Mouse (Mus musculus) kidney, embryonic 16.5 days (tissue): ENCODE measurements around the gene Pitpnc1. TPM values are rescaled to one million over a fixed set of nuclear protein-coding genes. Genes with fewer than 3 reads are reported as not detected.

Source experiments
- ATAC-seq: fragments of 200-750 bp; cut with Nextera tagmentation; 2 replicates; pipeline ENCODE4 v1.8.0; 2017; ENCODE audit warnings: moderate TSS enrichment; ENCODE audit not compliant: low FRiP score, low TSS enrichment
- H3K27ac ChIP-seq: fragments of 300-500 bp; sonication (generic); 2 replicates; pipeline ENCODE4 v1.5.1; 2014; ENCODE audit warnings: low read length
- H3K27me3 ChIP-seq: fragments of 300-500 bp; sonication (generic); 2 replicates; pipeline ENCODE4 v1.6.1; 2014; ENCODE audit warnings: low read length, control low read depth, mixed read lengths; ENCODE audit not compliant: insufficient read depth
- H3K36me3 ChIP-seq: fragments of 300-500 bp; sonication (generic); 2 replicates; pipeline ENCODE4 v1.6.1; 2014; ENCODE audit warnings: low read length, control low read depth, mixed read lengths; ENCODE audit not compliant: insufficient read depth
- H3K4me1 ChIP-seq: fragments of 300-500 bp; sonication (generic); 2 replicates; pipeline ENCODE4 v1.6.1; 2014; ENCODE audit warnings: low read length, control low read depth, mixed read lengths; ENCODE audit not compliant: insufficient read depth
- H3K4me2 ChIP-seq: fragments of 300-500 bp; sonication (generic); replicated peaks from 2 replicates; pipeline ENCODE4 v1.6.1; 2014; ENCODE audit warnings: low read depth, low read length
- H3K4me3 ChIP-seq: fragments of 300-500 bp; sonication (generic); 2 replicates; pipeline ENCODE4 v1.5.1; 2014; ENCODE audit warnings: mild to moderate bottlenecking, low read length
- H3K9ac ChIP-seq: fragments of 300-500 bp; sonication (generic); replicated peaks from 2 replicates; pipeline ENCODE4 v1.6.1; 2014; ENCODE audit warnings: low read length
- H3K9me3 ChIP-seq: fragments of 300-500 bp; sonication (generic); 2 replicates; pipeline ENCODE4 v1.6.1; 2016; ENCODE audit warnings: low read length, control low read depth
- WGBS: fragments of 180-500 bp; shearing (Covaris S2); extraction: QIAGEN DNeasy Blood & Tissue Kit; methylation state at CpG from one replicate; pipeline ENCODE4 v1.1.7; 2014; 5-methylcytosine and 5-hydroxymethylcytosine counted together
- polyA plus RNA-seq: library from polyadenylated mRNA; unstranded; fragments of >200 nt; fragmentation: Nextera tagmentation; extraction: Ambion mirVana; gene quantifications from 2 replicates; pipeline ENCODE4 v1.2.1, GENCODE M21; 2015

Gene Pitpnc1
- polyA plus RNA-seq, 1 experiment from 2014 or later = 21.5 TPM

DNA sequence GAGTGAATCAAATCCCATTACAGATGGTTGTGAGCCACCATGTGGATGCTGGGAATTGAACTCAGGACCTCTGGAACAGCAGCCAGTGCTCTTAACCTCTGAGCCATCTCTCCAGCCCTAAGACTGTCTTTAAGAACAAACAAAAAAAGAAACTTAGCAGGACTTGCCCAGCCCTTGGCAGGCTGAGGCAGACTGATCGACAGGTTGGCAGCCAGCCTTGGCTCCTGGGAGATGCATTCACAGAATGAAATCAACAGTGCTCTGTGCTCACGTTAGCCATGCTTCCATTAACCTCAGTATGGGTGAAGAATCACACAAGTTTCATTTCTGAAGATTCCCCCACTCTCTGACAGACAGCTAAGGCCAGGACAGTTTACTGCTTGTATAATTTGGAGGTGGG, 280.1 kb downstream of the Pitpnc1 start:
- H3K36me3 ChIP-seq = peaks cover 5% of the 10 kb centered on the region
- no peak overlapping the region for H3K4me3 ChIP-seq
- ATAC-seq = no peak
- 81% methylated on average over 2 of the region's 2 CpGs for WGBS
- H3K4me2 ChIP-seq = no peak overlapping the region
- no peak overlapping the region for H3K27ac ChIP-seq
- no peaks in the 10 kb centered on the region for H3K27me3 ChIP-seq
- no peaks in the 10 kb centered on the region for H3K9me3 ChIP-seq
- peaks cover 6% of the 10 kb centered on the region for H3K4me1 ChIP-seq
- no peak overlapping the region for H3K9ac ChIP-seq

DNA sequence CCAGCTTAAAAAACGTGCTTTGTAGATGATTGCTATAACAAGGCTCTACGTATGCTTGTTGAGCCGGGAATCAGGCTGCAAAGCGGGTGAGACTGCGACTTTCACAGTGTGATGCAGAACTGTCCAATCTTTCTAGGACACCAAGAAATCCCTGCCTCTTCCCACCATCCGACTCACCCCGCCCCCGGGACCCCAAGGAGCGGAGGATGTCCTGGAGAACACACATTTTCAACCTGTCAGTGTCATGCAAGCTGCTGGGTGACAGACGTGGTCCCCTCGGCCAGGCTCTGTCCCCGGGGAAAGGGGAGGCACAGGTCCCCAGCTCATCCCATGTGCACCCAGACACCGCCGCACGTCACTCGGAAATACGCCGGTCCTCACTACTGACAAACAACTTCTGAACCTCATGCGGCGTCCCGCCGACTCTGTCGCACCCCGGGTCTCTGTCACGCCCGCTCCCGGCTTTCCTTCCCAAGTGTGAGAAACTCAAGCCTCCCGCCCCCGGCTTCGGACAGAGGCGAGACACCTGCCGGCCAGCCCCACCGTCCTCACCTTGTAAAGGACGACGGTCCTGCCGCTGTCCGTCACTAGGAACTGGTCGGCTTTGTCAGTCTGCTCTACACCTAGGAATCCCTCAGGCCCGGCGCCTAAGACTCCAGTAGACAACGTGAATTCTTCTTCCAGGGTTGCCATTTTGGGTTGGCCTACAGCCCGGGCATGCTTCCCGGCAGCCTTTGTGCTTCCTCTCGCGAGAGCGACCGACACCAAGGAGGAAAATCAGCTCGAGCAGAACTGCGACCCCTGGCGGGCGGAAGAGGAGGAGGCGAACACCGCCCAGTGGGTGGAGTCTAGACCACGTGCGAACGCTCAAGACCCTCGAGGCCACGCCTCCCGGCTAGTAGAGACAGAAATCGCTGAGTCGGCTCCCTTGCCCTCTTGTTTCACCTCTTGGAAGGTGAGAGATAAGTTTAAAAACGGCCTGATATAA, 281.6 kb downstream of the Pitpnc1 start, which contains the start of gene Nol11:
Gene Nol11 (minus strand): TSS at position 817 of the 988 bp plus-strand sequence.
- Histone ChIP-seq H3K27me3 (no peaks in the 10 kb centered on the region), H3K4me2 (peak within 1 kb of the TSS; percentile 68), H3K27ac (peak within 1 kb of the TSS; percentile 73), H3K36me3 (peaks cover 18% of the 10 kb centered on the region), H3K4me1 (peaks cover 6% of the 10 kb centered on the region), H3K4me3 (peak within 1 kb of the TSS; percentile 96), H3K9me3 (no peaks in the 10 kb centered on the region), H3K9ac (peak within 1 kb of the TSS; percentile 93)
- peak; percentile 96 for ATAC-seq
- WGBS = under 1% methylated on average over 62 of the region's 62 CpGs

DNA sequence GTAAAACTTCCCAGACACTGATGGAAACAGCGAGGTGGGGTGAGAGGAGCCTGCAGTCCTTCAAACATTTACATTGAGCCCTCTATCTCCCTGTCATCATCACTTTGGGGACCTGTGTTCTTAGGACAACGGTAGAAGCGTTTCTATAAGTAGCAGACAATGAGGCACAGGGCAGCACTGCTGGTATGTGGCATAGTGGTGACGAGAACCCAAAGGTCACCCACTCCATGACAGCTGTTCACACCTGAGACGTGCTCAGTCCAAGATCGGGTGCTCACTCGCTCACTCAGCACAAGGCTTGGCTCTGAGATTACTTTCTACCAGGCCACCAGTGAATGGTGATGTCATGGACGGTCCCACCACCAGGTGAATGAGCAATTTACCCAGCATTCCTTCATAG, 286.7 kb downstream of the Pitpnc1 start:
- Histone ChIP-seq H3K4me1 (peaks cover 6% of the 10 kb centered on the region), H3K9ac (no peak overlapping the region), H3K36me3 (peaks cover 54% of the 10 kb centered on the region), H3K4me2 (no peak overlapping the region), H3K27me3 (no peaks in the 10 kb centered on the region), H3K9me3 (no peaks in the 10 kb centered on the region), H3K27ac (no peak overlapping the region), H3K4me3 (no peak overlapping the region)
- WGBS = 86% methylated on average over 8 of the region's 8 CpGs
- no peak for ATAC-seq

DNA sequence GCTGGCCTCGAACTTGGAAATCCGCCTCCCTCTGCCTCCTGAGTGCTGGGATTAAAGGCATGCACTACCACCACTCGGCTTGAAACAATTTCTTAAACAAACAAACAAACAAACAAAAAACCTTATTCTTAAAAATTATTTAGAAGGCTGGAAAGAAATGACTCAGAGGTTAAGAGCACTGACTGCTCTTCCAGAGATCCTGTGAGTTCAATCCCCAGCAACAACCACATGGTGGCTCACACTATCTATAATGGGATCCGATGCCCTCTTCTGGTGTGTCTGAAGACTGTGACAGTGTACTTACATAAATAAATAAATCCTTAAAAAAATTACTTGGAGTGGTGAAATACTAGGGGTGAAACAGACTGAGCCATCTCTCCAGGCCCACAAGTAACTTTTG, 309.3 kb downstream of the Pitpnc1 start:
- 83% methylated on average over 4 of the region's 4 CpGs for WGBS
- no peaks in the 10 kb centered on the region for H3K4me1 ChIP-seq
- H3K9me3 ChIP-seq = 0 out of 2 replicates have a peak, but pooled peaks cover 3% of the 10 kb centered on the region
- no peak overlapping the region for H3K4me2 ChIP-seq
- H3K36me3 ChIP-seq = peaks cover 8% of the 10 kb centered on the region
- no peaks in the 10 kb centered on the region for H3K27me3 ChIP-seq
- H3K27ac ChIP-seq = no peak overlapping the region
- no peak for ATAC-seq
- no peak overlapping the region for H3K4me3 ChIP-seq
- no peak overlapping the region for H3K9ac ChIP-seq

DNA sequence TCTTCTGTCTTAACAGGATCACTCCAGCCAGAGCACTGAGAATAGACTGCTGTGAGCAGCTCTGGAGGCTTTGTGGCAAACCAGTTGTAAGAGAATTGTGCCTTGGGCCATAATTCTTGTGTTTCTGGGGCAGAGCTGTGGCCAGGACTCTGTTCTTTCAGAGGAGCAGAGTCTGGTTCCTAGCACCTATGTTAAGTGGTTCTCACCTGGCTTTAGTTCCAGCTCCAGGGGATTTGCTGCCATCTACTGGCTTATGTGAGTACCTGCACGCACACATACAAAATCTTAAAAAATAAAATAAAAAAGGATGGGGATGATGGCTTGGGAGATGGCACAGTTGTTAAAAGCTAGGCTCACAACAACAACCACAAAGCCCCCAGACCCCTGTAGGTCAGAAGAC, 311.5 kb downstream of the Pitpnc1 start:
- no peak for ATAC-seq

More for the DNA sequence above, 311.5 kb downstream of the Pitpnc1 start:
- 44% methylated on average over 1 of the region's 1 CpGs for WGBS
- no peaks in the 10 kb centered on the region for H3K27me3 ChIP-seq
- H3K9me3 ChIP-seq = 0 out of 2 replicates have a peak, but pooled peaks cover 3% of the 10 kb centered on the region
- no peaks in the 10 kb centered on the region for H3K4me1 ChIP-seq
- H3K4me2 ChIP-seq = no peak overlapping the region
- no peak overlapping the region for H3K9ac ChIP-seq
- no peak overlapping the region for H3K4me3 ChIP-seq
- H3K36me3 ChIP-seq = no peaks in the 10 kb centered on the region
- no peak overlapping the region for H3K27ac ChIP-seq

Other genes starting within 250 kb of the Pitpnc1 start
- 178 and 180 TPM in 2 replicates for gene Psmd12, start 8.8 kb upstream of the Pitpnc1 start, polyA plus RNA-seq
- gene Helz, start 77.2 kb upstream of the Pitpnc1 start, polyA plus RNA-seq = 20.1 and 24.7 TPM in 2 replicates
- 0.95 and 1.3 TPM in 2 replicates for gene Cacng1, start 245.8 kb upstream of the Pitpnc1 start, polyA plus RNA-seq